Mouse (Mus musculus) erythroblast, embryonic 14.5 days (primary cell): ENCODE measurements around the gene Trp53tg5.

Source experiments
- GATA1 ChIP-seq: IDR thresholded peaks from 2 replicates; pipeline ENCODE4 v1.6.1; 2012; ENCODE audit warnings: low read length, inconsistent platforms, mixed read lengths
- TAL1 ChIP-seq: IDR thresholded peaks from 3 replicates; pipeline ENCODE4 v1.6.1; 2012; ENCODE audit warnings: low read length, inconsistent platforms, mixed read lengths

- TF ChIP-seq GATA1: no peak
- no peak for TF ChIP-seq TAL1
Measured at GRCm38 (mm10) chr2:164460745-164461551, 12.6 kb downstream of the Trp53tg5 start, which contains the start of gene Gm20458.
